Mouse (Mus musculus) megakaryocyte, adult 5-6 weeks (primary cell): ENCODE results near the gene Sstr3. TPM values are rescaled to one million over a fixed set of nuclear protein-coding genes. Genes with fewer than 3 reads are reported as not detected.

Experiments
- ATAC-seq: 2 replicates; pipeline ENCODE4 v1.8.0; 2016; ENCODE audit warnings: mild to moderate bottlenecking, inconsistent platforms; ENCODE audit not compliant: poor library complexity, severe bottlenecking
- total RNA-seq, 2 experiments: library from RNA; stranded (forward) in 1 of 2; stranded (reverse) in 1 of 2; fragments of 153-499, 151-499 nt in 1 of 2; fragments of 221-1000, 200-1000 nt in 1 of 2; gene quantifications; 2 replicates each; pipeline versions ENCODE4 v1.2.3 to v1.2.4; 2015 to 2017

Gene Sstr3
- total RNA-seq, 2 experiments from 2014 or later = 0.02 TPM; not detected in 1

- ATAC-seq = no peak
Observed at GRCm38 (mm10) chr15:78505541-78505940, 38.9 kb downstream of the Sstr3 start.

GRCm38 (mm10) chr15:78504816-78505215 lies 39.7 kb downstream of the Sstr3 start:
- no peak for ATAC-seq

GRCm38 (mm10) chr15:78504013-78504412 lies 40.5 kb downstream of the Sstr3 start:
- no peak for ATAC-seq

- no peak for ATAC-seq
Observed at GRCm38 (mm10) chr15:78502437-78503132, 41.9 kb downstream of the Sstr3 start.

- ATAC-seq = peak; percentile 71
Observed at GRCm38 (mm10) chr15:78494968-78495406, 49.5 kb downstream of the Sstr3 start, which contains the start of gene Il2rb. Il2rb (minus strand) TSS chr15:78495271.

- ATAC-seq = peak; percentile 32
Observed at GRCm38 (mm10) chr15:78493401-78494010, 51.0 kb downstream of the Sstr3 start.

- no peak for ATAC-seq
Observed at GRCm38 (mm10) chr15:78491301-78491700, 53.2 kb downstream of the Sstr3 start.

GRCm38 (mm10) chr15:78489906-78490305 lies 54.6 kb downstream of the Sstr3 start:
- ATAC-seq = no peak

- no peak for ATAC-seq
Observed at GRCm38 (mm10) chr15:78489248-78489647, 55.2 kb downstream of the Sstr3 start.

GRCm38 (mm10) chr15:78487066-78487465 lies 57.4 kb downstream of the Sstr3 start:
- ATAC-seq = no peak

Other genes with a start within 250 kb of the Sstr3 start
- 34.0 and 38.5 TPM in 2 replicates for gene Csf2rb2, start 239.0 kb downstream of the Sstr3 start, total RNA-seq (2015)
- gene Csf2rb2, start 239.0 kb downstream of the Sstr3 start, total RNA-seq (2017) = 8.2 and 12.2 TPM in 2 replicates
- 149 and 170 TPM in 2 replicates for gene Csf2rb, start 218.9 kb downstream of the Sstr3 start, total RNA-seq (2015)
- gene Csf2rb, start 218.9 kb downstream of the Sstr3 start, total RNA-seq (2017) = 140 and 184 TPM in 2 replicates
- not detected in 2 replicates for gene Tex33, start 148.8 kb downstream of the Sstr3 start, total RNA-seq (2015)
- not detected in 2 replicates for gene Tex33, start 148.8 kb downstream of the Sstr3 start, total RNA-seq (2017)
- gene Tst, start 138.8 kb downstream of the Sstr3 start, total RNA-seq (2015) = 9.8 and 10.4 TPM in 2 replicates
- 3.3 and 8.8 TPM in 2 replicates for gene Tst, start 138.8 kb downstream of the Sstr3 start, total RNA-seq (2017)
- gene Mpst, start 138.3 kb downstream of the Sstr3 start, total RNA-seq (2015) = 3.8 and 5.9 TPM in 2 replicates
- gene Mpst, start 138.3 kb downstream of the Sstr3 start, total RNA-seq (2017) = 12.9 and 24.2 TPM in 2 replicates
- 8.7 and 9.5 TPM in 2 replicates for gene Kctd17, start 116.1 kb downstream of the Sstr3 start, total RNA-seq (2015)
- gene Kctd17, start 116.1 kb downstream of the Sstr3 start, total RNA-seq (2017) = 5.2 and 9.6 TPM in 2 replicates
- not detected in 2 replicates for gene Tmprss6, start 76.1 kb downstream of the Sstr3 start, total RNA-seq (2015)
- not detected in 2 replicates for gene Tmprss6, start 76.1 kb downstream of the Sstr3 start, total RNA-seq (2017)
- gene Il2rb, start 49.4 kb downstream of the Sstr3 start, total RNA-seq (2015) = 7.0 and 10.5 TPM in 2 replicates
- gene Il2rb, start 49.4 kb downstream of the Sstr3 start, total RNA-seq (2017) = 5.4 and 9.4 TPM in 2 replicates
- 2.4 and 2.7 TPM in 2 replicates for gene C1qtnf6, start 13.3 kb downstream of the Sstr3 start, total RNA-seq (2015)
- 0.89 TPM in 1 of 2 replicates, not detected in the other for gene C1qtnf6, start 13.3 kb downstream of the Sstr3 start, total RNA-seq (2017)
- gene Rac2, start 28.1 kb upstream of the Sstr3 start, total RNA-seq (2015) = 581 and 637 TPM in 2 replicates
- 416 and 453 TPM in 2 replicates for gene Rac2, start 28.1 kb upstream of the Sstr3 start, total RNA-seq (2017)
- gene Cyth4, start 52.4 kb upstream of the Sstr3 start, total RNA-seq (2015) = 137 and 141 TPM in 2 replicates
- gene Cyth4, start 52.4 kb upstream of the Sstr3 start, total RNA-seq (2017) = 263 and 285 TPM in 2 replicates
- 0.02 TPM in 1 of 2 replicates, not detected in the other for gene Elfn2, start 174.1 kb upstream of the Sstr3 start, total RNA-seq (2015)
- not detected in 2 replicates for gene Elfn2, start 174.1 kb upstream of the Sstr3 start, total RNA-seq (2017)
- gene Mfng, start 228.8 kb upstream of the Sstr3 start, total RNA-seq (2015) = 8.8 and 9.8 TPM in 2 replicates
- gene Mfng, start 228.8 kb upstream of the Sstr3 start, total RNA-seq (2017) = 5.7 and 5.8 TPM in 2 replicates